Mouse (Mus musculus) retina, adult 2 months (tissue): ENCODE measurements around the gene Srsf9.

Source experiments
- DNase-seq: peaks from one replicate; pipeline ENCODE4 v3.0.0-alpha.2; 2012; ENCODE audit warnings: low read depth, low spot score

Srsf9 gene

GRCm38 (mm10) chr5:115326256-115326831, 633 bp upstream of the Srsf9 start:
- DNase-seq = no peak

- no peak for DNase-seq
These were observed 902 bp downstream of the Srsf9 start for GRCm38 (mm10) chr5:115327610-115328548.

DNA sequence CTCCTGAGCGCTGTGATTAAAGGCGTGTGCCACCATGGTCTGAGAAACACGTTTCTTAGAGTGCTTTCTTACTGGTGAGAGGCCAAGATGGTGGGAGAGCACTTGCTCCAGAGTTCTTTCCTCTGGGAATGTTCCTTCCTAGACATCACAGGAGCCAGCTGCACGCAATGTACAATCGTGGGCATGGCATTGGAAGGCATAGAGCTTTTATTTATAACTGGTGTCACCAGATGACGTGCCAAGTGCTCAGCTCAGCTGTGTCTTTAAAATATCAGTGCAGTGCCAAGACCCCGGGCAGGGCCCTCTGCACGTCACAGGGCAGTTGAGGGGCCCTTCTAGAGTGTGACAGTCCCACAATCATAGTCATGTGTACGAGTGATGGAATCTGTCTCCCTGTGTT, 4.0 kb downstream of the Srsf9 start:
- DNase-seq = no peak

GRCm38 (mm10) chr5:115333626-115334025, 6.6 kb downstream of the Srsf9 start:
- no peak for DNase-seq

DNA sequence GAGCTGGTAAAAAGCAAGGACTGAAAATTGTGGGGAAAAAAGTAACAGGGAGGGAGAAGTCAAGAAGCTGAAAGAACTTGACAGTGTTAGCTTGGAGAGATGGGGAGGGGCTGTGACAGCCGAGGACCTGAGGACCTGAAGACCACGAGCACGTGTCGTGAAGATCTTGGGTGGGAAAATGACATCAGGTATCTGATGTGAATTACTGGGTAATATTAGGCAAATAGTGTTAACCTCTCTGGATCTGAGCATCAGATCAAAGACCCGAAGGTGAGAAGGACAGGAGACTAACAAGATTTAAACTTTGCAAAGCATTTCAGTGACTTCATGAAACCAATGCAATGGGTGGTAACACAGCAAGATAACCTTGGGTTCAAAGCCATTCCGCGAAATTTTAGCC, 13.0 kb downstream of the Srsf9 start:
- DNase-seq = no peak

DNA sequence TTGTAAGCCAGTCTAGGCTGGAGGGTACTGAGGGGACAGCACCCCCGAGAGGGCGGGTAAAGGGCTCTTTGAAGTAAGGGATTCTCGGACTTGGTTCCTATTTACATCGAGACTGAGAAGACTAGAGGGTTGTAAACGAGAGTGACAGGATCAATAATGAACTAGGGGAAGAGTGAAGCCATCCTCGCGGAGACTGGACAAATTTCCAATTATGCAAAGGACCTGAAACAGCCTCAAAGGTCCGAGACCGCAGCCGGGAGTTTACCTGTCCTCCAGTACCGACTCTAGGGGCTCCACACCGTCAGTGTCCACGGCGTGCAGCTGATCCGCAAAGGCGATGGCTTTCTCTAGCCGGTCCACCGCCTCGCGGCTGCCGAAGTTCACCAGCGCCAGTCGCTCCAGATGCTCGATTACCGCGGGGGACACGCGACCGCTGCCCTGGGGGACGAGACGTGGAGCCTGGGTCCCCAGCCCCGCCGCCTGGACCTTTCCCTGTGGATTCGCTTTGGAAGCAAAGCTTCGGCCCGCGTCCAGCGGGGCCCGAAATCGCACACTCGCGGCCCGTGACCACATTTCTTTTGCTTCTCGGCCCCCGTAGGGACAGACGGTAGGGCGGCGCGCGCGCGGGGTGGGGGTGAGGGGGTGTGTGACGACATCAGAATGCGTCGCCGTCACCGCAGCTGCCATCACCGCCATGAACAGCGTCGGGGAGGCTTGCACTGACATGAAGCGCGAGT, 13.8 kb downstream of the Srsf9 start, which contains the start of the genes Gatc and Triap1:
Gatc (minus strand) TSS at position 602 of the 737 bp plus-strand sequence.
Triap1 (plus strand) TSS at position 649 of the 737 bp plus-strand sequence.
- peak; percentile 84 for DNase-seq

GRCm38 (mm10) chr5:115341314-115342165, 14.6 kb downstream of the Srsf9 start:
- DNase-seq = no peak

GRCm38 (mm10) chr5:115347564-115347963, 20.6 kb downstream of the Srsf9 start:
- DNase-seq = peak; percentile 53

- peak; percentile 98 for DNase-seq
These were observed 21.7 kb downstream of the Srsf9 start, which contains the start of gene Cox6a1 for GRCm38 (mm10) chr5:115348546-115349224. Gene Cox6a1, minus strand, starts transcription at chr5:115348981.

- no peak for DNase-seq
These were observed 22.2 kb downstream of the Srsf9 start for GRCm38 (mm10) chr5:115349225-115349555.

DNA sequence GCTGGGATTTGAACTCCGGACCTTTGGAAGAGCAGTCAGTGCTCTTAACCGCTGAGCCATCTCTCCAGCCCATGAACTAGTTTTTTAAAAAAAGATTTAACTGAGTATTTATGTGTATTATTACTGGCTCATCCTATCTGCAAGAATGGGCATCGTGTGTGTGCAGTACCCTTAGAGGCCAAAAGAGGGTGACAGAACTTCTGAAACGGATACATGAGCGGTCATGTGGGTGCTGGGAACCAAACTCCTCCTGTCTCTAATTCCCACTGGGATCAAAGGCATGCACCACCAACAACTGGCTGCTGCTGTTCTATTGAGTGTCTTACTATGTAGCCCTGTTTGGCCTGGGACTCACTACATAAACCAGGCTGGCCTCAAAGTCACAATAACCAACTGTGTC, 24.4 kb downstream of the Srsf9 start:
- DNase-seq = no peak

GRCm38 (mm10) chr5:115355070-115355469, 28.1 kb downstream of the Srsf9 start:
- no peak for DNase-seq

DNA sequence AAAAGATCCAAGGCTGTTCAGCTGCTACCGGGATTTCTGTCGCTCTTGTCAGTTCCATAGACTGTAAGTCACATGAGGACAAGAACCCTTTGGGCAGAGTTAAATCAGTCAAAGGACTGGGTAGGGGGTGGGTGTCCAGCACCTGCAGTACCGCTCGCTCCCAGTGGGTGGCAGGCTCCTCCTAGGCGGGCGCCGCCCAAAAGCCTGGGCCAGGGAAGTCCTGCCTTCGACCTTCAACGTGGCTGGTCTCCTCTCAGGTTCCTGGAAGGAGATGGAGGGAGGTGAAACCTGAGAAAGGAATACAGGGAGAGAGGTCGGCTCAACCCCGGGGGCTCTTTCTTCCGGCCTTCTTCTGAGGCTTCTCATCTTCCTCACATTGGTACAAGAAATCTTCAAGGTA, 31.9 kb downstream of the Srsf9 start:
- DNase-seq = peak; percentile 52

- no peak for DNase-seq
These were observed 32.5 kb downstream of the Srsf9 start for GRCm38 (mm10) chr5:115359438-115359837.

DNA sequence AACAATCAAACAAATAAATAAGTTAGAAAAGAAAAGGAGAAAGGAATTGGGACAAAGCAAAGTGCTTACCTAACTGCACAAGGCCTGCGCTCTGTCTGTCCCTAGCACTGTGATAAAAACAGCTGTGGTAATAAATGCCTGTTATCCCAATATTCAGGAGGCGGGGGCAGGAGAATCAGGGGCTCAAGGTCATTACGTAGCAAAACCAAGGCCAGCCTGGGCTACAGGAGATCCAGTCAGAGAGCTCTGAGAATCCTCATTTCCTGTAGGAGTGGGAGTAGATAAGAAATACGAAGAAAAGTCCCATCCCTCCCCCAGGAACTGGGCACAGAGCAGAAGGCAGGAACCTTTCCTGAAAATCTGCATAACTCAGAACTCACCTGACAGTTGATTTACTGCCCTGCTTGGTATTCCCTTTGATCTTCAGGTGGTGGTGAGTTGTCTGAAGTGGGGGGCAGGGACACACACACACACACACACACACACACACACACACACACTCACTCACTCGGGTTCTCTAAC, 32.9 kb downstream of the Srsf9 start:
- DNase-seq = no peak

DNA sequence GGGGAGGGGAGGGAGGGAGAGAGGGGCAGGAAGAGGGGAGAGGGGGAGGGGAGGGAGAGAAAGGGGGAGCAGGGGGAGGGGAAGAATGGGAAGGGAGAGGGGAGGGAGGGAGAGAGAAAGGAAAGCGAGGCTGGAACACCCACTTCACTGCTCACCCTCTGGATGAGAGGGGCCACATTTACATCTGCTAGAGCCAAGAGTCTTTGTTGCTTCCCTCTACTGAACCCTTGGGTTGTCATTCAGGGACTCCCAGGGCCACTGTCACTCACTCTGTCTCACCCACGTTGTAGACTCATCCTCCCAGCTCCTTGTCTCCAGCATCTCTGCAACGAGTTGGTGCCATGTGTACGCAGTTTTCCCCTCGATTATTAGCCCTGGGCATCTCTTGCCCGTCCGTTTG, 35.2 kb downstream of the Srsf9 start:
- no peak for DNase-seq

DNA sequence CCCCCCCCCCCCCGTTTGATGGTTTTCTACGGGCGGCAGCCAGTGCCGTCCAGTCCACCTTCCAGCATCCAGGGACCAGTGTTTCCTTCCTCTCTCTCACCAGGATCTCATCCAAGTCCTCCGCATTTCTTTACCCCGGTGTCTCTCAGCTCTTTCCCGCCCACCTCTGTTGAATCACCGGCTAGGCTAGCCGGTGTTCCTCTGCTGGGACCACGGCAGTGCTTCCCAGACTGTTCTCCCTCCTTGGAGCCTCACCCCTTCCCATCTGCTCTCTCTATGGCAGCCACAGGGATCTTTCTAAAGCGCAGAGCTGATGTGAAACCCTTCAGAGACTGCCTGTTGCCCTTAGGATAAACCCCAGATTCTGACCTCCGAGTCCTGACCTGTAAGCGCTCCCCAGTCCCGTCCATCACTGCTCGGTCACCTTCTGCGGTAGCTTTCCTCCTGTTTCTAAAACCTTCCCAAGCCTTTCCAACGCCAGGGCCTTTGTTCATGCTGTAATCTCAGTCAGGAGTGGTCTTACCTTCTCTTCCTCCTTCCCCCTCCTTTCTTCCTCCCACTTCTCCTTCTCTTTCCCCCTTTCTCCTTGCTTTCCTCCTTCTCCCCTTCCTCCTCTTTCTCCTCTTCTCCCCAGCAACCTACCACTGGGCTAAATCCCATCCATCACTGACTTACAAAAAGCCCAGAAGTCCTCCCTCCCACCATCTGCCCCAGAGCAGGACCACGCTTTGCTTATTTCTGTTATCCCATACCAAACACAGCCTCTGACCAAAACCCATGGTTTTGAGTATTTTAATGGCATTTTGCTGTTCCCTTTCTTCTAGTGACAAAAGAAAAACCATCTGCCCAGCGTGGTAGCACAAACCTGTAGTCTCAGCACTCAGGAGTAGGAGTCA, 36.1 kb downstream of the Srsf9 start:
- DNase-seq = no peak

DNA sequence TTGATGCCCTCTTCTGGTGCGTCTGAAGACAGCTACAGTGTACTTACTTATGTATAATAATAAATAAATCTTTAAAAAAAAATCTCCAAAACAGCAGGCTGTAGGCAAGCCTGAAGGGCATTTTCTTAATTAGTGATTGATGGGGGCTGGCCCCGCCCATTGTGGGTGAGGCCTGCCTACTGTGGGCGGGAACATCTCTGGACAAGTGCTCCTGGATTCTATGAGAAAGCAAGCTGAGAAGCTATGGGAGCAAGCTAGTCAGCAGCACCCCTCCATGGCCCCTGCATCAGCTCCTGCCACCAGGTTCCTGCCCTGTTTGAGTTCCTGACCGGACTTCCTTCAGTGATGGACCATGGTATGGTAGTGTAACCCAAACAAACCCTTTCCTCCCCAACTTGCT, 37.8 kb downstream of the Srsf9 start:
- no peak for DNase-seq

GRCm38 (mm10) chr5:115371736-115372135, 44.8 kb downstream of the Srsf9 start:
- no peak for DNase-seq
